Mouse (Mus musculus) ES-Bruce4 (cell line): ENCODE measurements around the gene Mrpl22. TPM values are rescaled to one million over a fixed set of nuclear protein-coding genes. Genes with fewer than 3 reads are reported as not detected.
"Not testable (repeated sequence)": the region's sequence is repeated elsewhere in the genome, so short reads cannot be mapped to it uniquely, and the experiment has no call there.

ENCODE experiments used
- H3K27ac ChIP-seq: 2 replicates; pipeline ENCODE4 v1.5.1; 2012; ENCODE audit warnings: low read length, inconsistent platforms; ENCODE audit not compliant: insufficient read depth
- H3K27me3 ChIP-seq: 2 replicates; pipeline ENCODE4 v1.6.1; 2012; ENCODE audit warnings: mild to moderate bottlenecking, low read length, inconsistent platforms; ENCODE audit not compliant: control insufficient read depth, poor library complexity, insufficient read depth, severe bottlenecking
- H3K36me3 ChIP-seq: 2 replicates; pipeline ENCODE4 v1.6.1; 2012; ENCODE audit warnings: inconsistent platforms, mild to moderate bottlenecking, low read length, moderate library complexity; ENCODE audit not compliant: control insufficient read depth, poor library complexity, insufficient read depth, severe bottlenecking
- H3K4me1 ChIP-seq: one replicate; pipeline ENCODE4 v1.8.1; 2011; ENCODE audit warnings: low read length; ENCODE audit not compliant: control insufficient read depth, insufficient read depth
- H3K4me3 ChIP-seq: 2 replicates; pipeline ENCODE4 v1.5.1; 2011; ENCODE audit warnings: low read depth, mild to moderate bottlenecking, low read length
- H3K9ac ChIP-seq: 2 replicates; pipeline ENCODE4 v1.6.1; 2012; ENCODE audit warnings: low read depth, mild to moderate bottlenecking, inconsistent platforms; ENCODE audit not compliant: poor library complexity, severe bottlenecking
- H3K9me3 ChIP-seq: replicated peaks from 2 replicates; pipeline ENCODE4 v1.6.1; 2012; ENCODE audit warnings: mild to moderate bottlenecking, low read length, inconsistent platforms; ENCODE audit not compliant: control insufficient read depth, poor library complexity, insufficient read depth, severe bottlenecking
- CTCF ChIP-seq: IDR thresholded peaks from one replicate; pipeline ENCODE4 v1.8.1; 2011; ENCODE audit warnings: low read depth, low read length
- EP300 ChIP-seq: IDR thresholded peaks from 2 replicates; pipeline ENCODE4 v1.6.1; 2011; ENCODE audit warnings: low read depth, low read length; ENCODE audit not compliant: insufficient read depth
- POLR2A ChIP-seq: IDR thresholded peaks from one replicate; pipeline ENCODE4 v1.8.1; 2011; ENCODE audit warnings: low read length; ENCODE audit not compliant: insufficient read depth
- polyA plus RNA-seq: library from polyadenylated mRNA; stranded (reverse); fragments of >200 nt; gene quantifications from 2 replicates; pipeline ENCODE4 v1.2.4, GENCODE M21; 2011; ENCODE audit warnings: low read depth; ENCODE audit not compliant: missing spikeins, insufficient read depth, insufficient read length

Gene Mrpl22
- polyA plus RNA-seq, 1 experiment, result 61.9 TPM

DNA sequence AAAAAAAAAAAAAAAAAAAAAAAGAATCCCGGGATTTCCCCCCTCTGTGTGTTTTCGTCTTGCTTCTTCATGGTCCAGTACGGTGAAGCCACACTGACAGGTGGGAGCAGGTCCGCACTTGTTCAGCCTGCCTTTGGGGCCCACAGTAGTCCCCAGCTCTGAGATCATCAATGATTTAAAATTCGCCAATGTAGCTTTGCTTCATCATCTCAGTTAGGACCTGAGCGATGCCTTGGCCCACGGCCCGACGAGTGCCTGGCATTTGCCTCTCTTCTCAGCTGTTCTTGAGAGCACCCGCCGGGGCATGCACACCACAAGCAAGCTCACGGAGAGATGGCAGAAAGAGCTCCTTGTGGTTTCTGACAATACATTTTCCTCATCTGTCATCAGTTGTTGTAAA, 29.6 kb downstream of the Mrpl22 start:
- Histone ChIP-seq H3K9ac (no peak overlapping the region), H3K9me3 (no peaks in the 10 kb centered on the region)

DNA sequence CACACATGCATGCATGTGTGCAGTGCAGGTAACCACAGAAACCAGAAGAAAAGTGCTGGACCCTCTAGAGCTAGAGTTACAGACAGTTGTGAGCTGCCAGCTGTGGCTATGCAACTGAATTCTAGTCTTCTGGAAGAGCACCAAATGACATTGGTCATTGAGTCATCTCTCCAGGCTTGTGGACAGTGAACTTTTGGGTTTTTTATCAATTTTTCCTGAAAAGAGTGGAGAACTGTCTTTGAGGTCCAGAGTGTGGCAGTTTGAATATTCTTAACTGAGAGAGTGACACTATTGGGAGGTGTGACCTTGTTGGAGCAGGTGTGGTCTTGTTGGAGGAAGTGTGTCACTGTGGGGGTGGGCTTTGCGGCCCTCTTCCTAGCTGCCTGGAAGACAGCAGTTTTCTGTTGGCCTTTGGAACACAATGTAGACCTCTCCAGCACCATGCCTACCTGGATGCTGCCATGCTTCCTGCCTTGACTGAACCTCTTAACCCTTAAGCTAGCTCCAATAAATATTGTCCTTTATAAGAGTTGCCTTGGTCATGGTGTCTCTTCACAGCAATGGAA, 38.9 kb downstream of the Mrpl22 start:
- no peak overlapping the region for H3K9ac ChIP-seq
- no peaks in the 10 kb centered on the region for H3K27me3 ChIP-seq
- H3K4me1 ChIP-seq, result peaks cover 4% of the 10 kb centered on the region
- H3K4me3 ChIP-seq, result no peak overlapping the region
- H3K27ac ChIP-seq, result no peak overlapping the region
- no peaks in the 10 kb centered on the region for H3K9me3 ChIP-seq
- TF ChIP-seq CTCF, result no peak
- no peak for TF ChIP-seq EP300
- TF ChIP-seq POLR2A, result no peak
- H3K36me3 ChIP-seq, result no peaks in the 10 kb centered on the region

More for the DNA sequence above, 29.6 kb downstream of the Mrpl22 start:
- TF ChIP-seq CTCF, result no peak
- no peak for TF ChIP-seq EP300
- no peak for TF ChIP-seq POLR2A
- Histone ChIP-seq H3K27me3 (peaks cover 2% of the 10 kb centered on the region; the same call in 1 of the 2 replicates), H3K36me3 (no peaks in the 10 kb centered on the region), H3K4me1 (no peaks in the 10 kb centered on the region), H3K4me3 (peak overlapping the region; percentile 21; the same call in 1 of the 2 replicates), H3K27ac (no peak overlapping the region)

DNA sequence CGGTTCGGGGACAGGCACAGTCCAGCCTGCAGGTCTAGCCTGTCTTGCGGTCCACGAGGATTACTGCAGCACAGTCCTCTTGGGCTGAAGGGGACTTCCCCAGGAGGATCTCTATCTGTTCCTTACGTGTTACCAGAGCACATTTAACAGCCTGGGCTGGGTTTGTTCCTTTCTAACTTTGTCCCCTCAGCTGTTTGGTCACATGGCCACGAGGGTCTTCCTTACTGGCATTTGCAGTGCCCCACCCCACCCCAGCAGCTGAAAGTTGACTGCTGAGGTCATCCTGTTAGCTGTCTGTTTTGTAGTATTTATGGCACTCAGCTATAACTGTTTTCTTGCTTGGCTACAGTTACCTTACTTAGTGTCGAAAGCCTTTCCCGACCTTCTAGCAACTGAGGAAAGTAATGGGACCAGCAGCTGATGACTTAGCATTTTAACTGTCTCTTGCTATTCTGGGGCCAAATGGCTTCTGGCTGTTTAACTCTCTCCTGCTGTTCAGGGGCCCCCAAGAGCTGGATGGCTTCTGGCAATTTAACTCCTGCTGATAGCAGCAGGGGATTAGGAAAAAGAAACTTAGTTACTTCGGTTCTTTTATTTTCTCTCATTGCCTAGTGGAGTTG, 39.7 kb downstream of the Mrpl22 start:
- Histone ChIP-seq H3K9ac (no peak overlapping the region), H3K36me3 (no peaks in the 10 kb centered on the region), H3K4me3 (no peak overlapping the region), H3K4me1 (peaks cover 4% of the 10 kb centered on the region), H3K27ac (no peak overlapping the region), H3K9me3 (no peaks in the 10 kb centered on the region), H3K27me3 (no peaks in the 10 kb centered on the region)
- TF ChIP-seq CTCF, result no peak
- no peak for TF ChIP-seq POLR2A
- TF ChIP-seq EP300, result 0 out of 2 replicates have a peak, but pooled peaks have one; percentile 40

DNA sequence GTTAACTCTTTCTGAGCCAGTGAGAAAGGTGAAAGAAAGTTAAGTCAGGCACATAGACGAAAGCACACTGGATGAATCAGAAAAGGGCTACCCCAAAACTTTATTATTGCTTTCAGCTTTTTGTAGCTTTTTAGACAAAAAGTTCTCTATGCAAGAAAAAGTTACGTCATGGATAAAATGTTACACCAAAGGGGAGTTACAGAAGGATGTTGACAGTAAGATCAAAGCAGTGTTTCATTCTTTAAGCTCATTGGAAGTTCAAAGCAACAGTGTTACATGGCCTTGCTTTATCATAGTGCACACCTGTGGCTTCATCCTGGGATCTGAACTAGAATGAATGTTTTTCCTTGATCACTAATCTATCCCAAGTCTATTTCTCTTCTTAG, 40.2 kb downstream of the Mrpl22 start:
- no peak overlapping the region for H3K27ac ChIP-seq
- H3K9me3 ChIP-seq, result no peaks in the 10 kb centered on the region
- no peak for TF ChIP-seq EP300
- no peak for TF ChIP-seq CTCF
- TF ChIP-seq POLR2A, result no peak
- no peak overlapping the region for H3K4me3 ChIP-seq
- no peaks in the 10 kb centered on the region for H3K36me3 ChIP-seq
- peaks cover 4% of the 10 kb centered on the region for H3K4me1 ChIP-seq
- H3K9ac ChIP-seq, result no peak overlapping the region
- no peaks in the 10 kb centered on the region for H3K27me3 ChIP-seq

DNA sequence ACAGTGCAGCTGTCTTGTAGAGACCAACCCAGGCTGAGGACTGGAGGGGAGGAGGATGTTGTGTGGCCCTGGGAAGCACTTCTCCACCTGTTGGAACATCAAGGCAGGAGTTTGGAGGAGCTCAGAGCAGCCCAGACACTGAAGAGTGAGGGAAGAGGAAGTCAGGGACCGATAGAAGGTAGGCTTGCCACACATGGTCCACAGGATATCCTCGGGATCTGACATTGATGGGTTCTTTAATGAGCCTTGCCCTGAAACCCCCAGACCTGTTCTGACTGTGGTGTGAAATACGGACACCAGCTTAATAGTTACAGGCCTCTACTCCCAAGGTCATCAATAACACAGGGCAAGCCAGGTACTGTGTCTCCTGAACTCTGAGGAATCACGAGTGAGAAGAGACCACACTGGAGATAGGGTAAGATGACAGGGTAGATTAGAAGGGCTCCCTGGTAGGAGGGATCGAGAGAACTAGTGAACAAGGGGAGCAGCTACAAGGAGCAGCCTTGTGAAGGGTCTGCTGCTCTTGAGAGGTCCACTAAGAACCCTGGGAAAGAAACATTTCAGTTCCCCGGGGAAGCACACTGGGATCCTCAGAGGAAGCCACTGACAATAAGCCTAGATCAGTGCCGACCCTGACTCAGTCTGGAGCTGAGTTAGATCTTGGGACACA, 42.3 kb downstream of the Mrpl22 start:
- no peak overlapping the region for H3K4me3 ChIP-seq
- TF ChIP-seq EP300 (no peak), POLR2A (no peak), CTCF (no peak)

DNA sequence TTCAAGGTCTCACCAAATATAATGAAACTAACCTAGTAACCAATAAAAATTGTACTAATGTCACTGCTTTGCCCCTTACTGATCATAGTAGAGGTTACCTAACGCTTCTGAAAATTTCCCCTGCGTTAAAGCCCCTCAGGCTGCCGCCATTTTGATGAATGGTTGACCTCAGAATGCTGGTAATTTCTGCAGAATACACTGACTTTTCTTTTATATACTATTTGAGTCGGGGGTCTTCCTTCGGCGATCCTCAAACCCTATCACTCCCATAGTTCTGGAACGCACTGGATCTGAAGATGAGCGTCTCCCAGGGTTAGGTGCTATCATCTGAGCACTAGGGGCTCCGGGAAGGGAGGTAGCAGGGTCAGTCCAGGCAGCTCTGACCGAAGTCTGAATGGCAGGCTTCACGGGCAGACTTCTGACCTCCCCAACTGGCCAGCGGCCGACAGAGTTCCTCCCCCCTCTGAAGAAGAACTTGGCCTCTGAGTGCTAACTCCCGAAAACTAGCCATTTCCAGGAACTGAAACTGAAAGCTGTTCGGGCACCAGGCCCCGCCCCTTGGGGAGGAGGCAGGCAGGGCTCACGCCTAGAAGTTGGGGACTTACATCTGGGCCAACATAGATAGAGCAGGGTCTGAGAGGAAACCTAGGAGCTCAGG, 43.1 kb downstream of the Mrpl22 start:
- peak overlapping the region; percentile 38 for H3K9ac ChIP-seq

More for the DNA sequence above, 42.3 kb downstream of the Mrpl22 start:
- Histone ChIP-seq H3K4me1 (peaks cover 4% of the 10 kb centered on the region), H3K9ac (no peak overlapping the region), H3K27ac (no peak overlapping the region), H3K9me3 (no peaks in the 10 kb centered on the region), H3K27me3 (no peaks in the 10 kb centered on the region), H3K36me3 (no peaks in the 10 kb centered on the region)

DNA sequence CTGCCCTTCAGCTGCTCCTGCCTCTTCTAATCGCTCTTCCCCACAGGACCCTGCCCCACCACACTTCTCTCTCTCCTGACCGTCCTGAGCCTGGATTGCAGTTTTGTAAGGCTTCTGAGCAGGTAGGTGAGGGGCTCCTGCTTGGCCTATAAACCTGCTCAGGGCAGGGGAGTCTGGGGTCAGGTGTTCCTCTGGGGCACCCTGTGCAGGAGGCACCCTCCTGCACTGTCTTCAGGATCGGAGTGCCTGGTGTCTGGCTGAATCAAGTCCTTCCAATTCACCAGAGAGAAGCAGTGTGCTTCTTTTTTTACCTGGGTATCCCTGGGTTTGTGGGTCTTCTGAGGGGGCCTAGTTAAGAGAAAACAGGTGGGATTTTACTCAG, 43.6 kb downstream of the Mrpl22 start:
- not testable (repeated sequence) for H3K4me3 ChIP-seq

More for the DNA sequence above, 43.1 kb downstream of the Mrpl22 start:
- Histone ChIP-seq H3K4me1 (peaks cover 4% of the 10 kb centered on the region), H3K36me3 (no peaks in the 10 kb centered on the region), H3K27me3 (no peaks in the 10 kb centered on the region), H3K9me3 (no peaks in the 10 kb centered on the region), H3K27ac (no peak overlapping the region), H3K4me3 (peak overlapping the region; percentile 48; the same call in 1 of the 2 replicates)
- TF ChIP-seq CTCF (no peak), EP300 (no peak), POLR2A (no peak)

More for the DNA sequence above, 43.6 kb downstream of the Mrpl22 start:
- not testable (repeated sequence) for H3K27ac ChIP-seq, H3K36me3 ChIP-seq, H3K27me3 ChIP-seq, H3K9me3 ChIP-seq, H3K4me1 ChIP-seq, H3K9ac ChIP-seq
